Mouse (Mus musculus) E14TG2a.4 (cell line): ENCODE results near the gene Mrps30.

Experiments
- CTCF ChIP-seq: conservative IDR thresholded peaks from 2 replicates; pipeline ENCODE4 v1.5.1; 2014; ENCODE audit warnings: low read length
- NANOG ChIP-seq: IDR thresholded peaks from 2 replicates; pipeline ENCODE4 v1.6.1; 2014; ENCODE audit warnings: borderline replicate concordance, low read length, mixed read lengths
- POU5F1 ChIP-seq: IDR thresholded peaks from 2 replicates; pipeline ENCODE4 v1.6.1; 2014; ENCODE audit warnings: low read length, borderline replicate concordance

DNA sequence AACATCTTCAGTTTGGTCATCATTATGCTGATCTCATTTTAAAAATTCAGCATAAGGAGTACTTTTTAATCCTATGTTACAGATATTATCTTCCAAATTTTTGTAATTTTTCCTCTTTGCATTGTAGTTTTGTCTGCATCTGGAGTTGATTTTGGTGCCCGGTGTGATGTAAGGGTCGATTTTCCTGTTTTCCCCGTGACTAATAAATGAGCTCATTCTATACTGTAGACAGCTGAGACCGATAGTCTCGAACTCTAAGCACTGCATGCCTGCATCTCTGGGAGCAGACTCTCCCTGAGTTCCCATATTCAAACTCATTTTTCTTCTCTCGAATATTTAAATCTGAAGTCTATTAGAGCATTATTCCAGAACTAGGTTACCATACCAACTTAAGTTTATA is 13.3 kb upstream of the Mrps30 start:
- TF ChIP-seq CTCF: no peak
- TF ChIP-seq POU5F1: no peak
- no peak for TF ChIP-seq NANOG
